Mouse (Mus musculus) megakaryocyte, embryonic 14.5 days (primary cell): ENCODE measurements around the gene Slc15a1. TPM values are rescaled to one million over a fixed set of nuclear protein-coding genes. Genes with fewer than 3 reads are reported as not detected.
"Not testable (repeated sequence)": the region's sequence is repeated elsewhere in the genome, so short reads cannot be mapped to it uniquely, and the experiment has no call there.

ENCODE experiments used
- H3K27me3 ChIP-seq: replicated peaks from 2 replicates; pipeline ENCODE3; 2012; ENCODE audit warnings: inconsistent platforms
- H3K36me3 ChIP-seq: replicated peaks from 2 replicates; pipeline ENCODE3; 2012; ENCODE audit warnings: low read length, inconsistent platforms, mixed read lengths
- H3K4me1 ChIP-seq: 2 replicates; pipeline ENCODE4 v1.6.1; 2012; ENCODE audit warnings: inconsistent platforms
- H3K4me3 ChIP-seq: replicated peaks from 2 replicates; pipeline ENCODE3; 2012; ENCODE audit warnings: moderate library complexity, mild to moderate bottlenecking, inconsistent platforms
- H3K9me3 ChIP-seq: 2 replicates; pipeline ENCODE4 v1.6.1; 2012; ENCODE audit warnings: inconsistent platforms
- FLI1 ChIP-seq: IDR thresholded peaks from 2 replicates; pipeline ENCODE4 v1.6.1; 2012; ENCODE audit warnings: low read length, inconsistent platforms, mixed read lengths
- GATA1 ChIP-seq: IDR thresholded peaks from 3 replicates; pipeline ENCODE4 v1.6.1; 2012; ENCODE audit warnings: mixed read lengths, low read length, inconsistent platforms, borderline replicate concordance
- polyA plus RNA-seq: library from polyadenylated mRNA; stranded (reverse); fragments of >175 nt; gene quantifications from 2 replicates; pipeline ENCODE4 v1.2.3, GENCODE M21; 2012; ENCODE audit warnings: low replicate concordance; ENCODE audit not compliant: insufficient read depth

The Slc15a1 gene
- polyA plus RNA-seq, 1 experiment: not detected

GRCm38 (mm10) chr14:121422000-121422399 lies 83.1 kb downstream of the Slc15a1 start:
- Histone ChIP-seq H3K4me1 (peaks cover 25% of the 10 kb centered on the region), H3K4me3 (no peak overlapping the region), H3K9me3 (peaks cover 4% of the 10 kb centered on the region), H3K27me3 (peaks cover 9% of the 10 kb centered on the region), H3K36me3 (no peaks in the 10 kb centered on the region)
- TF ChIP-seq FLI1 (no peak), GATA1 (no peak)

GRCm38 (mm10) chr14:121417594-121417993 lies 87.5 kb downstream of the Slc15a1 start:
- Histone ChIP-seq H3K4me3 (no peak overlapping the region), H3K36me3 (no peaks in the 10 kb centered on the region), H3K27me3 (peaks cover 10% of the 10 kb centered on the region), H3K4me1 (peaks cover 6% of the 10 kb centered on the region), H3K9me3 (peaks cover 11% of the 10 kb centered on the region)
- no peak for TF ChIP-seq GATA1

GRCm38 (mm10) chr14:121416626-121417319 lies 88.3 kb downstream of the Slc15a1 start:
- no peak overlapping the region for H3K4me3 ChIP-seq
- TF ChIP-seq FLI1 (no peak), GATA1 (no peak)
- no peaks in the 10 kb centered on the region for H3K36me3 ChIP-seq
- H3K4me1 ChIP-seq: no peaks in the 10 kb centered on the region
- H3K27me3 ChIP-seq: peaks cover 10% of the 10 kb centered on the region
- peaks cover 11% of the 10 kb centered on the region for H3K9me3 ChIP-seq

GRCm38 (mm10) chr14:121414635-121415241 lies 90.3 kb downstream of the Slc15a1 start:
- no peak overlapping the region for H3K4me3 ChIP-seq
- peaks cover 6% of the 10 kb centered on the region; the same call in 1 of the 2 replicates for H3K9me3 ChIP-seq
- H3K36me3 ChIP-seq: no peaks in the 10 kb centered on the region
- TF ChIP-seq GATA1: no peak
- no peak for TF ChIP-seq FLI1
- H3K4me1 ChIP-seq: no peaks in the 10 kb centered on the region
- peaks cover 10% of the 10 kb centered on the region for H3K27me3 ChIP-seq

- not testable (repeated sequence) for H3K4me3 ChIP-seq, H3K36me3 ChIP-seq, H3K9me3 ChIP-seq, H3K4me1 ChIP-seq, H3K27me3 ChIP-seq
Measured at GRCm38 (mm10) chr14:121413726-121414125, 91.3 kb downstream of the Slc15a1 start.

Other genes with a start within 250 kb of the Slc15a1 start
- 37.4 and 52.9 TPM in 2 replicates for gene Stk24, start 125.2 kb downstream of the Slc15a1 start, polyA plus RNA-seq